Mouse (Mus musculus) heart, adult 2 months (tissue): ENCODE data around the gene Agap1.

Source experiments
- CTCF ChIP-seq: fragments of 200-600 bp; IDR thresholded peaks from 2 replicates; pipeline ENCODE4 v1.8.1; 2022; ENCODE audit warnings: antibody characterized with exemption, mild to moderate bottlenecking, moderate library complexity
- EP300 ChIP-seq: fragments of 200-500 bp; IDR thresholded peaks from 2 replicates; pipeline ENCODE4 v1.6.1; 2011; ENCODE audit warnings: low read depth, low read length, control low read depth; ENCODE audit not compliant: insufficient read depth
- POLR2A ChIP-seq: fragments of 200-500 bp; IDR thresholded peaks from 2 replicates; pipeline ENCODE4 v1.6.1; 2011; ENCODE audit warnings: mild to moderate bottlenecking, low read depth, low read length, control low read depth; ENCODE audit not compliant: insufficient read depth

DNA sequence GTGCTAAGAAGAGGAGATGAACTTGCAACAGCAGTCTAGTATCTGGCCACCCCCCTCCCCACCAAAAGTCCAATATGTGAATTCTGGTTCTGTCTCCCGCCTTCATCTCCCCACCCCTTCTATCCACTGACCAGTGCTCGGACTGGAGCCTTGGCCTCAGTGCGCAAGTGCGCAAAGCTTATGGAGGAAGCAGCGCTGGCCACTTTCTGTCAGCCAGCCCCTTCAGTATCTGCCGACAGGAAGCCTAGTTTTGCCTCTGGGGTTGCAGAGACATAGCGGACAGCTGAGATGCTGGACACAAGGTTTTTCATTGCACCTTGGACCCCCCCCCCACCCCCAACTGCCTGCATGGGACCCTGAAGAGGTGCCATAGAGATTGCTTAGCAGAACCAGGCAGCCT lies 467.7 kb downstream of the Agap1 start:
- TF ChIP-seq CTCF (no peak), POLR2A (no peak), EP300 (no peak)
